ENCODE assay signal across 8 mouse cellular contexts in genomic region chr2:76370656-76370922, GRCm38 (mm10). TPM values are rescaled to one million over a fixed set of nuclear protein-coding genes. Genes with fewer than 3 reads are reported as not detected.
A peak's percentile ranks its signal among the peaks of the same experiment; 100 is the strongest.
DNase-seq lines count a peak whose midpoint lies in the region; ATAC-seq and TF ChIP-seq lines count a peak whose summit lies in the region.

No protein-coding gene starts in this region.

- H3K9ac ChIP-seq in lung, embryonic 15.5 days: peak overlapping the region; percentile 71
- H3K9ac ChIP-seq in embryonic facial prominence, embryonic 15.5 days: peak overlapping the region; percentile 84
- H3K9ac ChIP-seq in intestine, postnatal 0 days (ENCODE audit: low read depth, low read length): peak overlapping the region; percentile 88
- peak overlapping the region; percentile 88 for H3K9ac ChIP-seq in neural tube, embryonic 14.5 days (replicated peaks; ENCODE audit: low read depth, low read length)

- TF ChIP-seq CTCF in intestine, postnatal 0 days (IDR thresholded peaks at IDR 0.05; ENCODE audit: low read depth): no peak

- H3K27me3 ChIP-seq in lung, embryonic 15.5 days: no peaks in the 10 kb centered on the region
- H3K27me3 ChIP-seq in embryonic facial prominence, embryonic 15.5 days: no peaks in the 10 kb centered on the region
- H3K27me3 ChIP-seq in intestine, postnatal 0 days (replicated peaks; ENCODE audit: control insufficient read depth, insufficient read depth, low read length): no peaks in the 10 kb centered on the region
- no peaks in the 10 kb centered on the region for H3K27me3 ChIP-seq in neural tube, embryonic 14.5 days (ENCODE audit: control insufficient read depth, insufficient read depth, low read length)

- no peaks in the 10 kb centered on the region for H3K9me3 ChIP-seq in lung, embryonic 15.5 days
- H3K9me3 ChIP-seq in embryonic facial prominence, embryonic 15.5 days (replicated peaks): no peaks in the 10 kb centered on the region
- H3K9me3 ChIP-seq in intestine, postnatal 0 days (ENCODE audit: control insufficient read depth): no peaks in the 10 kb centered on the region
- H3K9me3 ChIP-seq in neural tube, embryonic 14.5 days (ENCODE audit: control insufficient read depth, low read length): no peaks in the 10 kb centered on the region

- peak overlapping the region; percentile 86 for H3K4me3 ChIP-seq in lung, embryonic 15.5 days
- peak overlapping the region; percentile 95 for H3K4me3 ChIP-seq in embryonic facial prominence, embryonic 15.5 days (replicated peaks)
- peak overlapping the region; percentile 87 for H3K4me3 ChIP-seq in intestine, postnatal 0 days (ENCODE audit: low read depth, low read length)
- peak overlapping the region; percentile 60 for H3K4me3 ChIP-seq in neural tube, embryonic 14.5 days (ENCODE audit: low read depth, low read length)

- H3K27ac ChIP-seq in lung, embryonic 15.5 days: no peak overlapping the region
- H3K27ac ChIP-seq in embryonic facial prominence, embryonic 15.5 days (replicated peaks): no peak overlapping the region
- H3K27ac ChIP-seq in intestine, postnatal 0 days (ENCODE audit: low read depth, low read length): no peak overlapping the region
- H3K27ac ChIP-seq in neural tube, embryonic 14.5 days (ENCODE audit: low read depth, low read length): no peak overlapping the region

- peak overlapping the region; percentile 95 for H3K4me2 ChIP-seq in lung, embryonic 15.5 days
- peak overlapping the region; percentile 92 for H3K4me2 ChIP-seq in embryonic facial prominence, embryonic 15.5 days (replicated peaks)
- peak overlapping the region; percentile 88 for H3K4me2 ChIP-seq in intestine, postnatal 0 days (replicated peaks; ENCODE audit: low read depth)
- H3K4me2 ChIP-seq in neural tube, embryonic 14.5 days (ENCODE audit: low read depth, low read length): peak overlapping the region; percentile 84

- peaks cover 5% of the 10 kb centered on the region for H3K4me1 ChIP-seq in lung, embryonic 15.5 days
- H3K4me1 ChIP-seq in embryonic facial prominence, embryonic 15.5 days: peaks cover 11% of the 10 kb centered on the region; the same call in 1 of the 2 replicates
- H3K4me1 ChIP-seq in intestine, postnatal 0 days (replicated peaks; ENCODE audit: control insufficient read depth, insufficient read depth, low read length): no peaks in the 10 kb centered on the region; the same call in 1 of the 2 replicates
- peaks cover 6% of the 10 kb centered on the region for H3K4me1 ChIP-seq in neural tube, embryonic 14.5 days (ENCODE audit: control insufficient read depth, insufficient read depth, low read length)

- no peak for DNase-seq in lung, postnatal 14 days
- no peak for DNase-seq in spleen, postnatal 4 days (ENCODE audit: low spot score in 2 of 2)
- DNase-seq in frontal cortex, postnatal 36 days (ENCODE audit: low spot score in 2 of 2): no peak
- DNase-seq in layer of hippocampus, adult 8-10 months (ENCODE audit: low spot score in 2 of 2): no peak

- ATAC-seq in lung, embryonic 15.5 days (ENCODE audit: borderline replicate concordance, extremely low read depth, low FRiP score, low TSS enrichment): no peak
- ATAC-seq in embryonic facial prominence, embryonic 15.5 days (ENCODE audit: insufficient number of reproducible peaks, low FRiP score, low TSS enrichment, low read depth): no peak
- ATAC-seq in intestine, postnatal 0 days: no peak
- no peak; the same call in 1 of the 2 replicates for ATAC-seq in neural tube, embryonic 14.5 days (ENCODE audit: low read depth)

- WGBS in lung, embryonic 15.5 days: 4% methylated on average over 7 of the region's 7 CpGs
- under 1% methylated on average over 7 of the region's 7 CpGs for WGBS in embryonic facial prominence, embryonic 15.5 days
- WGBS in intestine, postnatal 0 days: 2% methylated on average over 7 of the region's 7 CpGs
- WGBS in neural tube, embryonic 14.5 days: 3% methylated on average over 7 of the region's 7 CpGs

- peaks cover 22% of the 10 kb centered on the region for H3K36me3 ChIP-seq in lung, embryonic 15.5 days
- H3K36me3 ChIP-seq in embryonic facial prominence, embryonic 15.5 days: peaks cover 20% of the 10 kb centered on the region; the same call in 1 of the 2 replicates
- peaks cover 27% of the 10 kb centered on the region; the same call in 1 of the 2 replicates for H3K36me3 ChIP-seq in intestine, postnatal 0 days (ENCODE audit: control insufficient read depth, insufficient read depth)
- H3K36me3 ChIP-seq in neural tube, embryonic 14.5 days (ENCODE audit: control insufficient read depth, insufficient read depth, low read length): peaks cover 20% of the 10 kb centered on the region

RNA-seq across cellular contexts. Expression of gene Rbm45, which starts 0.8 kb away (rescaled TPM):
- 12.3 and 12.6 TPM in 2 replicates for polyA plus RNA-seq in lung, embryonic 15.5 days (2015; fragmentation: Nextera tagmentation; extraction: Ambion mirVana)
- 14.8 and 15.5 TPM in 2 replicates for polyA plus RNA-seq in embryonic facial prominence, embryonic 15.5 days (2015; fragmentation: Nextera tagmentation; extraction: Ambion mirVana)
- polyA plus RNA-seq in intestine, postnatal 0 days (2015; fragmentation: Nextera tagmentation; extraction: Ambion mirVana): 10.7 and 12.1 TPM in 2 replicates
- 15.4 and 17.8 TPM in 2 replicates for polyA plus RNA-seq in neural tube, embryonic 14.5 days (2014; fragmentation: Nextera tagmentation; extraction: Ambion mirVana)
- total RNA-seq in layer of hippocampus, adult 8-10 months (2022): 10 to 100 TPM; 36.1 to 47.0 (median 38.2) TPM

RNA-seq across cellular contexts. Expression of gene Cyct, which starts 10.3 kb away (rescaled TPM):
- polyA plus RNA-seq in lung, embryonic 15.5 days (2015; fragmentation: Nextera tagmentation; extraction: Ambion mirVana): not detected in 2 replicates
- not detected in 2 replicates for polyA plus RNA-seq in embryonic facial prominence, embryonic 15.5 days (2015; fragmentation: Nextera tagmentation; extraction: Ambion mirVana)
- polyA plus RNA-seq in intestine, postnatal 0 days (2015; fragmentation: Nextera tagmentation; extraction: Ambion mirVana): not detected in 2 replicates
- not detected in 2 replicates for polyA plus RNA-seq in neural tube, embryonic 14.5 days (2014; fragmentation: Nextera tagmentation; extraction: Ambion mirVana)
- not detected for total RNA-seq in layer of hippocampus, adult 8-10 months (2022)

RNA-seq across cellular contexts. Expression of gene Pde11a, which starts 32.0 kb away (rescaled TPM):
- 0.06 and 0.14 TPM in 2 replicates for polyA plus RNA-seq in lung, embryonic 15.5 days (2015; fragmentation: Nextera tagmentation; extraction: Ambion mirVana)
- 0.39 and 0.41 TPM in 2 replicates for polyA plus RNA-seq in embryonic facial prominence, embryonic 15.5 days (2015; fragmentation: Nextera tagmentation; extraction: Ambion mirVana)
- 0.17 and 0.27 TPM in 2 replicates for polyA plus RNA-seq in intestine, postnatal 0 days (2015; fragmentation: Nextera tagmentation; extraction: Ambion mirVana)
- polyA plus RNA-seq in neural tube, embryonic 14.5 days (2014; fragmentation: Nextera tagmentation; extraction: Ambion mirVana): 3.3 and 4.5 TPM in 2 replicates
- total RNA-seq in layer of hippocampus, adult 8-10 months (2022): 10 to 100 TPM; 15.7 to 22.8 (median 17.9) TPM

RNA-seq across cellular contexts. Expression of gene Osbpl6, which starts 35.7 kb away (rescaled TPM):
- polyA plus RNA-seq in lung, embryonic 15.5 days (2015; fragmentation: Nextera tagmentation; extraction: Ambion mirVana): 18.1 and 21.1 TPM in 2 replicates
- 12.0 and 15.1 TPM in 2 replicates for polyA plus RNA-seq in embryonic facial prominence, embryonic 15.5 days (2015; fragmentation: Nextera tagmentation; extraction: Ambion mirVana)
- 30.8 and 34.1 TPM in 2 replicates for polyA plus RNA-seq in intestine, postnatal 0 days (2015; fragmentation: Nextera tagmentation; extraction: Ambion mirVana)
- 42.5 and 49.4 TPM in 2 replicates for polyA plus RNA-seq in neural tube, embryonic 14.5 days (2014; fragmentation: Nextera tagmentation; extraction: Ambion mirVana)
- total RNA-seq in layer of hippocampus, adult 8-10 months (2022): 10 to 100 TPM; 52.1 to 71.5 (median 60.2) TPM
